Mouse (Mus musculus) lung, embryonic 14.5 days (tissue): ENCODE results near the gene Sycp3. TPM values are rescaled to one million over a fixed set of nuclear protein-coding genes. Genes with fewer than 3 reads are reported as not detected.

Source experiments
- ATAC-seq: fragments of 200-750 bp; cut with Nextera tagmentation; 2 replicates; pipeline ENCODE4 v1.8.0; 2017; ENCODE audit warnings: mild to moderate bottlenecking, moderate TSS enrichment, moderate library complexity; ENCODE audit not compliant: insufficient read depth
- DNase-seq: peaks from one replicate; pipeline ENCODE4 v3.0.0-alpha.2; 2015
- H3K27ac ChIP-seq: fragments of 300-500 bp; sonication (generic); 2 replicates; pipeline ENCODE4 v1.5.1; 2014; ENCODE audit warnings: low read depth, mild to moderate bottlenecking, moderate library complexity
- H3K27me3 ChIP-seq: fragments of 300-500 bp; sonication (generic); 2 replicates; pipeline ENCODE4 v1.6.1; 2014; ENCODE audit warnings: low read length, control low read depth; ENCODE audit not compliant: insufficient read depth
- H3K36me3 ChIP-seq: fragments of 300-500 bp; sonication (generic); 2 replicates; pipeline ENCODE4 v1.6.1; 2014; ENCODE audit warnings: control low read depth; ENCODE audit not compliant: insufficient read depth
- H3K4me1 ChIP-seq: fragments of 300-500 bp; sonication (generic); 2 replicates; pipeline ENCODE4 v1.6.1; 2014; ENCODE audit warnings: antibody characterized with exemption, control low read depth; ENCODE audit not compliant: insufficient read depth
- H3K4me2 ChIP-seq: fragments of 300-500 bp; sonication (generic); 2 replicates; pipeline ENCODE4 v1.6.1; 2014; ENCODE audit warnings: mild to moderate bottlenecking
- H3K4me3 ChIP-seq: fragments of 300-500 bp; sonication (generic); 2 replicates; pipeline ENCODE4 v1.5.1; 2014; ENCODE audit warnings: low read depth, low read length
- H3K9ac ChIP-seq: fragments of 300-500 bp; sonication (generic); 2 replicates; pipeline ENCODE4 v1.6.1; 2014
- H3K9me3 ChIP-seq: fragments of 300-500 bp; sonication (generic); 2 replicates; pipeline ENCODE4 v1.6.1; 2016; ENCODE audit warnings: low read depth, low read length, control low read depth
- CTCF ChIP-seq: IDR thresholded peaks from 2 replicates; pipeline ENCODE4 v1.5.1; 2016; ENCODE audit warnings: antibody characterized with exemption, low read depth
- WGBS: fragments of 180-500 bp; shearing (Covaris S2); extraction: QIAGEN DNeasy Blood & Tissue Kit; methylation state at CpG from one replicate; pipeline ENCODE4 v1.1.7; 2014; 5-methylcytosine and 5-hydroxymethylcytosine counted together
- polyA plus RNA-seq: library from polyadenylated mRNA; unstranded; fragments of >200 nt; fragmentation: Nextera tagmentation; extraction: Ambion mirVana; gene quantifications from 2 replicates; pipeline ENCODE4 v1.2.1, GENCODE M21; 2014

Sycp3 gene
- polyA plus RNA-seq, 1 experiment from 2014 or later = not detected

- no peaks in the 10 kb centered on the region for H3K9me3 ChIP-seq
- no peak for TF ChIP-seq CTCF
Observed at GRCm38 (mm10) chr10:88488629-88489028, 29.3 kb downstream of the Sycp3 start.

DNA sequence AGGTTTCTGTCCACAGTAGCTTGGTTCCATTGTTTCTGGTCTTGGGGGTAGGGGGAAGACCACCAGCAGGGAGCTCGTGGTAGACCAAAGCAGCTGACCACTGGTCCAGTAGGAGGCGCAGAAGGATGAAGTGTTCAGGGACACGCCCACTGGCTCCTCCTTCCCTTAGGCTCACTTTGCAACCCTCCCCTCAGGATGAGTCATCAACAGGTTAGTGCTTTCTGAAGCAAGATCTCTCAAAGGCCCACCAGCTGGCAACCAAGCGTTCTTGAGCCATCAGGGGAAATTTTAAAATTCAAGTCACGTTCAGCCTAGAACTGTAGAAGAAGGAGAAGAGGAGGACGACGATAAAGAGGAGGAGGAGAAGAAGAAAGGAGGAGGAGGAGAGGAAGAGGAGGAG is 32.3 kb downstream of the Sycp3 start:
- Histone ChIP-seq H3K36me3 (no peaks in the 10 kb centered on the region), H3K4me2 (no peak overlapping the region), H3K9ac (no peak overlapping the region), H3K4me3 (no peak overlapping the region), H3K9me3 (no peaks in the 10 kb centered on the region), H3K27me3 (no peaks in the 10 kb centered on the region), H3K27ac (no peak overlapping the region), H3K4me1 (no peaks in the 10 kb centered on the region)
- WGBS = 67% methylated on average over 7 of the region's 7 CpGs
- TF ChIP-seq CTCF = no peak
- DNase-seq = no peak
- no peak for ATAC-seq

More at GRCm38 (mm10) chr10:88488629-88489028, 29.3 kb downstream of the Sycp3 start:
- no peak for DNase-seq
- Histone ChIP-seq H3K4me1 (no peaks in the 10 kb centered on the region), H3K27me3 (no peaks in the 10 kb centered on the region), H3K4me3 (no peak overlapping the region), H3K27ac (no peak overlapping the region), H3K9ac (no peak overlapping the region), H3K4me2 (no peak overlapping the region), H3K36me3 (no peaks in the 10 kb centered on the region)
- no peak for ATAC-seq
- 83% methylated on average over 5 of the region's 5 CpGs for WGBS

DNA sequence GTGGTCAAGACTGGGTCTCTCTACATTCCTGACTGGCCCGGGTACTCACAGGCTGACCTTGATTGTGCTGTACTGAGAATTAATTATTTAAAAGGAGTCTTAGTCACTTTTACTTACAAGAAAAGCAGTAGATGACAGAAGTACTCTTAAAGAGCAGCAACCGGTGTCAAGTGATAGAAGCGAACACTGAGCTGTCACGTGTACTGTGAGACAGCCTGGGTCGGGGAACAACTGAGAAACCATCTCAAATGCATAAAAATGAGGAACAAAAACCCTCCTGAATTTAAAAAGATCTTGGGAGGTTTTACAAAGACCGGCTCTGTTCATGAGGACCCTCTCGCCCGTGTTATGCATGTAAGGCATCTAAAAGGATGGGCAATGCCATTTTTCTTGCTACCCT is 33.3 kb downstream of the Sycp3 start:
- H3K9ac ChIP-seq = no peak overlapping the region
- H3K9me3 ChIP-seq = no peaks in the 10 kb centered on the region
- H3K4me3 ChIP-seq = no peak overlapping the region
- TF ChIP-seq CTCF = no peak
- H3K4me1 ChIP-seq = no peaks in the 10 kb centered on the region
- 73% methylated on average over 8 of the region's 8 CpGs for WGBS
- no peaks in the 10 kb centered on the region for H3K27me3 ChIP-seq
- ATAC-seq (no peak), DNase-seq (no peak)
- H3K36me3 ChIP-seq = no peaks in the 10 kb centered on the region
- H3K4me2 ChIP-seq = no peak overlapping the region
- H3K27ac ChIP-seq = no peak overlapping the region

GRCm38 (mm10) chr10:88494959-88495587 is 35.7 kb downstream of the Sycp3 start:
- Histone ChIP-seq H3K4me3 (no peak overlapping the region), H3K36me3 (no peaks in the 10 kb centered on the region), H3K9ac (no peak overlapping the region), H3K4me1 (no peaks in the 10 kb centered on the region), H3K4me2 (no peak overlapping the region), H3K9me3 (no peaks in the 10 kb centered on the region), H3K27ac (no peak overlapping the region), H3K27me3 (no peaks in the 10 kb centered on the region)
- 69% methylated on average over 4 of the region's 4 CpGs for WGBS
- no peak for DNase-seq
- no peak for TF ChIP-seq CTCF
- no peak for ATAC-seq

- H3K27me3 ChIP-seq = no peaks in the 10 kb centered on the region
- no peaks in the 10 kb centered on the region for H3K36me3 ChIP-seq
- no peaks in the 10 kb centered on the region for H3K9me3 ChIP-seq
- no peak for TF ChIP-seq CTCF
- DNase-seq (no peak), ATAC-seq (no peak)
- H3K27ac ChIP-seq = no peak overlapping the region
- no peak overlapping the region for H3K4me2 ChIP-seq
- WGBS = 63% methylated on average over 11 of the region's 11 CpGs
- no peak overlapping the region for H3K4me3 ChIP-seq
- no peak overlapping the region for H3K9ac ChIP-seq
- peaks cover 5% of the 10 kb centered on the region for H3K4me1 ChIP-seq
Observed at GRCm38 (mm10) chr10:88496864-88497564, 37.6 kb downstream of the Sycp3 start.

GRCm38 (mm10) chr10:88499993-88500392 is 40.6 kb downstream of the Sycp3 start:
- no peak overlapping the region for H3K9ac ChIP-seq
- no peak overlapping the region for H3K4me3 ChIP-seq
- no peaks in the 10 kb centered on the region for H3K9me3 ChIP-seq
- no peaks in the 10 kb centered on the region for H3K27me3 ChIP-seq
- H3K4me1 ChIP-seq = peaks cover 12% of the 10 kb centered on the region
- ATAC-seq = no peak
- no peak for TF ChIP-seq CTCF
- 62% methylated on average over 5 of the region's 5 CpGs for WGBS
- H3K4me2 ChIP-seq = no peak overlapping the region
- DNase-seq = peak; percentile 43
- no peaks in the 10 kb centered on the region for H3K36me3 ChIP-seq
- H3K27ac ChIP-seq = no peak overlapping the region

DNA sequence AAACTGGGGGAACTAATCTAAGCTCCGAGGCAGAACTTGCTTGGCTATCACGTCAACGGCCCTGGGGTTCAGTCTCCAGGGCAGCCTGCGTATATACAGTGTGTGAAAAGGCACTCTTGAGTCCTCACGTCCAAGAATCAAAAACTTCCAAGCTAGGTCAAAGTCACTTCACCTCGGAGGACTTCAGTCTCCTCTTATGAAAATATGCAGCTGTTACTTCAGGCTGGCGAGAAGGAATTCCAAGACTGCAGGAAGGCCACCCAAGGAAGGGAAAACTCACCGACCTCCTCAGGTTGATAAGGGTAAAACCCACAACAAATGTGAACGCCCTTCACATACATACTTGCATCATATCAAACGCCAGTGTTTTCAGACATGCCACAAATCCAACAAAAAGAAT is 42.0 kb downstream of the Sycp3 start:
- H3K4me2 ChIP-seq = peak overlapping the region; percentile 18; the same call in 1 of the 2 replicates
- H3K9ac ChIP-seq = no peak overlapping the region
- H3K4me3 ChIP-seq = no peak overlapping the region
- DNase-seq = peak; percentile 17
- no peaks in the 10 kb centered on the region for H3K9me3 ChIP-seq
- no peaks in the 10 kb centered on the region for H3K36me3 ChIP-seq
- no peak overlapping the region for H3K27ac ChIP-seq
- ATAC-seq = no peak
- TF ChIP-seq CTCF = no peak
- H3K4me1 ChIP-seq = peaks cover 12% of the 10 kb centered on the region
- 21% methylated on average over 10 of the region's 10 CpGs for WGBS
- H3K27me3 ChIP-seq = no peaks in the 10 kb centered on the region
